Mouse (Mus musculus) CH12.LX (cell line): ENCODE measurements at regions not wholly inside any gene's neighbourhood (a gene's known extent, or its start where the extent isn't known, plus 50 kb on each side); places are given as distances from the start of the nearest gene placed in this dataset.
A peak's percentile ranks its signal among the peaks of the same experiment; 100 is the strongest.

Source experiments
- DNase-seq: peaks from one replicate; pipeline ENCODE4 v3.0.0-alpha.2; 2013; ENCODE audit errors: extremely low read depth
- H3K27ac ChIP-seq: 2 replicates; pipeline ENCODE4 v1.5.1; 2012; ENCODE audit warnings: low read depth, mild to moderate bottlenecking, control low read depth, moderate library complexity; ENCODE audit not compliant: insufficient read depth
- H3K27me3 ChIP-seq: replicated peaks from 2 replicates; pipeline ENCODE3; 2012; ENCODE audit warnings: inconsistent platforms
- H3K36me3 ChIP-seq, 2 experiments: replicated peaks in 1 of 2; 2 replicates each; pipeline versions ENCODE3 to v1.6.1; 2012; ENCODE audit warnings: inconsistent platforms in 1 of 2, low read length in 1 of 2, mild to moderate bottlenecking in 1 of 2, mixed read lengths in 1 of 2, moderate library complexity in 1 of 2; ENCODE audit not compliant: control insufficient read depth in 1 of 2, insufficient read depth in 1 of 2
- H3K4me1 ChIP-seq, 2 experiments: 2 replicates each; pipeline ENCODE4 v1.6.1; 2012; ENCODE audit warnings: inconsistent platforms in 1 of 2, moderate library complexity in 1 of 2; ENCODE audit not compliant: insufficient read depth in 2 of 2, control insufficient read depth in 1 of 2
- H3K4me2 ChIP-seq: 2 replicates; pipeline ENCODE4 v1.6.1; 2012; ENCODE audit warnings: low read depth, mild to moderate bottlenecking, control low read depth; ENCODE audit not compliant: poor library complexity, insufficient read depth, severe bottlenecking
- H3K4me3 ChIP-seq, 3 experiments: fragments of 150-350 bp in 1 of 3; sonication (generic) in 1 of 3; replicated peaks in 1 of 3; 2 replicates each; pipeline versions ENCODE3 to v1.5.1; 2011 to 2012; ENCODE audit warnings: low read depth in 2 of 3, low read length in 2 of 3, mild to moderate bottlenecking in 2 of 3, moderate library complexity in 2 of 3, control low read depth in 1 of 3, improper control_type of control experiment in 1 of 3, inconsistent platforms in 1 of 3, mixed read lengths in 1 of 3; ENCODE audit not compliant: poor library complexity in 1 of 3
- H3K79me2 ChIP-seq: replicated peaks from 2 replicates; pipeline ENCODE4 v1.6.1; 2012; ENCODE audit warnings: mild to moderate bottlenecking, moderate library complexity; ENCODE audit not compliant: control insufficient read depth, poor library complexity, insufficient read depth, severe bottlenecking; ENCODE audit errors: extremely low read depth
- H3K9ac ChIP-seq: 2 replicates; pipeline ENCODE4 v1.6.1; 2012; ENCODE audit warnings: low read depth, mild to moderate bottlenecking, control low read depth, moderate library complexity; ENCODE audit not compliant: insufficient read depth
- H3K9me3 ChIP-seq: replicated peaks from 2 replicates; pipeline ENCODE3; 2012; ENCODE audit warnings: low read length, inconsistent platforms, mixed read lengths
- BHLHE40 ChIP-seq: IDR thresholded peaks from 2 replicates; pipeline ENCODE4 v1.6.1; 2011; ENCODE audit warnings: mild to moderate bottlenecking, low read depth, low read length, improper control_type of control experiment
- CHD2 ChIP-seq: IDR thresholded peaks from 2 replicates; pipeline ENCODE4 v1.6.1; 2011; ENCODE audit warnings: low read length, improper control_type of control experiment
- CTCF ChIP-seq, 2 experiments: IDR thresholded peaks in 1 of 2; conservative IDR thresholded peaks in 1 of 2; 2 replicates each; pipeline ENCODE4 v1.5.1; 2011 to 2012; ENCODE audit warnings: low read depth in 2 of 2, low read length in 2 of 2, improper control_type of control experiment in 1 of 2, inconsistent platforms in 1 of 2, mild to moderate bottlenecking in 1 of 2, moderate library complexity in 1 of 2
- EP300 ChIP-seq: IDR thresholded peaks from 2 replicates; pipeline ENCODE4 v1.6.1; 2011; ENCODE audit warnings: low read length, improper control_type of control experiment
- HCFC1 ChIP-seq: IDR thresholded peaks from 2 replicates; pipeline ENCODE4 v1.6.1; 2012; ENCODE audit warnings: low read depth, mild to moderate bottlenecking, inconsistent platforms, low read length, improper control_type of control experiment
- IRF4 ChIP-seq: IDR thresholded peaks from 2 replicates; pipeline ENCODE4 v1.6.1; 2014; ENCODE audit warnings: low read depth, mild to moderate bottlenecking, inconsistent platforms, low read length, improper control_type of control experiment
- KAT2A ChIP-seq: IDR thresholded peaks from 2 replicates; pipeline ENCODE4 v1.6.1; 2012; ENCODE audit warnings: low read length, improper control_type of control experiment, inconsistent platforms; ENCODE audit not compliant: insufficient replicate concordance
- NRF1 ChIP-seq: IDR thresholded peaks from 2 replicates; pipeline ENCODE4 v1.6.1; 2014; ENCODE audit warnings: low read depth, mild to moderate bottlenecking, inconsistent platforms, low read length, improper control_type of control experiment, moderate library complexity
- PAX5 ChIP-seq: IDR thresholded peaks from 2 replicates; pipeline ENCODE4 v1.6.1; 2012; ENCODE audit warnings: low read length, inconsistent platforms, mixed read lengths
- POLR2A ChIP-seq: IDR thresholded peaks from 2 replicates; pipeline ENCODE4 v1.6.1; 2011; ENCODE audit warnings: low read depth, mild to moderate bottlenecking, improper control_type of control experiment, low read length
- POLR2AphosphoS2 ChIP-seq: IDR thresholded peaks from 2 replicates; pipeline ENCODE4 v1.6.1; 2011; ENCODE audit warnings: low read depth, low read length, improper control_type of control experiment
- RAD21 ChIP-seq: IDR thresholded peaks from 2 replicates; pipeline ENCODE4 v1.6.1; 2011; ENCODE audit warnings: low read depth, mild to moderate bottlenecking, low read length, improper control_type of control experiment, moderate library complexity
- SIN3A ChIP-seq: IDR thresholded peaks from 2 replicates; pipeline ENCODE4 v1.6.1; 2012; ENCODE audit warnings: low read length, improper control_type of control experiment, inconsistent platforms
- TCF12 ChIP-seq: IDR thresholded peaks from 2 replicates; pipeline ENCODE4 v1.6.1; 2014; ENCODE audit warnings: low read depth, mild to moderate bottlenecking, inconsistent platforms, low read length, improper control_type of control experiment
- UBTF ChIP-seq: IDR thresholded peaks from 2 replicates; pipeline ENCODE4 v1.6.1; 2012; ENCODE audit warnings: low read depth, mild to moderate bottlenecking, inconsistent platforms, low read length, improper control_type of control experiment, moderate library complexity
- USF2 ChIP-seq: conservative IDR thresholded peaks from 2 replicates; pipeline ENCODE4 v1.6.1; 2011; ENCODE audit warnings: low read depth, low read length, improper control_type of control experiment
- ZKSCAN1 ChIP-seq: IDR thresholded peaks from 2 replicates; pipeline ENCODE4 v1.6.1; 2012; ENCODE audit warnings: low read depth, inconsistent platforms, low read length, improper control_type of control experiment, borderline replicate concordance
- ZNF384 ChIP-seq: IDR thresholded peaks from 2 replicates; pipeline ENCODE4 v1.6.1; 2012; ENCODE audit warnings: low read depth, low read length, improper control_type of control experiment, inconsistent platforms
- dilution Hi-C: fragments of 300-500 bp; cut with MboI; formaldehyde crosslinking; loops from 2 replicates; pipeline ENCODE4 v1.14.3; 2020; ENCODE audit warnings: low sequenced_read_pairs; ENCODE audit not compliant: extremely low pct_unique_long_range_greater_than_20kb, extremely low pct_ligation_motif_present
- in situ Hi-C: fragments of 300-500 bp; cut with MboI; formaldehyde crosslinking; loops from 3 replicates; pipeline ENCODE4 v1.14.3; 2019; ENCODE audit warnings: low sequenced_read_pairs, low pct_ligation_motif_present, low pct_unique_long_range_greater_than_20kb, mixed read lengths

DNA sequence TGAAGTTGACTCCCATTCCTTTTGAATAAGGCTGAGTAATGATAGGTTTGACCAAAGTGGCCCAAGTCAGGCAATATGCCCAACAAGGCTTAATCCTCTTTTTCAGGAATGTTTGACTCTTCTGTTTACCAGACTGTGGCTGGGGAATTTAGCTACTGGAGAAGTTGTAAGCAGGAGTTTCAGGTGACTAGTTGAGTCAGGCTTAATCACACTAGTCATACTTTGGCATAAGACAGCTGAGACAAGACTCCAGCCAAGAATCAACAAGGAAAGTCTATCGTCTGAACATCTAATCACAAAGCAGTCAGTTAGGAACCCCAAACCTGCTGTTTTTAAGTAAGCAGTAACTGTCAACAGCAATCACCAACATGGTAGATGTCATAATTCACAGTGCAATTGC is 126.5 kb upstream of the F13a1 start:
- dilution Hi-C loops (no loop called here), in situ Hi-C loops (no loop called here)
- no peak overlapping the region for H3K4me3 ChIP-seq

DNA sequence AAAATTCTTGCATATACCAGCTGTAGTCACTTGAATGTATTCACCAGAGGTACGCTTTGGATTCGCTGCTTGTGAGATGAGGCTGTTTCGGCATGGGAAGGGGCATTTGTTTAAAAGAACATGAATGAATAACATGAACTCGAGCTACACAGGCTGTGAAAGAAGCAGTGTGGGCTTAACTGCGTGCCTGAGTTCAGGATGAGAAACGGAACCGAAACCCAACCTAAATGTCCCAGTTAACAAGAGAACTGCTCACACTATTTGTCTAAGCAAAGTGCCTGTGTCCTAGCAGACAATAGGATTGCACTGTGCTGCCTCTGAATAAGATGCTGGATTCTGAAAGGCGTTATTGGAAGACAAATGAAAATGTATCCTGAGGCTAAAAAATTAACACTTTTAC is 126.0 kb upstream of the F13a1 start:
- H3K27me3 ChIP-seq: no peaks in the 10 kb centered on the region
- no peaks in the 10 kb centered on the region for H3K36me3 ChIP-seq
- peak; percentile 3 for DNase-seq
- H3K4me1 ChIP-seq: 0 out of 4 replicates have a peak, but pooled peaks cover 0 to 1% of the 10 kb centered on the region in 2 experiments
- TF ChIP-seq IRF4 (peak; percentile 62), EP300 (peak; percentile 66; the same call in 1 of the 2 replicates), KAT2A (no peak)
- TF ChIP-seq, all 38 proteins: peak for 2
- Histone ChIP-seq H3K4me2 (no peak overlapping the region), H3K27ac (no peak overlapping the region), H3K9ac (no peak overlapping the region), H3K9me3 (no peaks in the 10 kb centered on the region), H3K4me3 (no peak overlapping the region), H3K79me2 (no peaks in the 10 kb centered on the region)
- dilution Hi-C loops: no loop called here
- in situ Hi-C loops: no loop called here

More for the DNA sequence above, 126.5 kb upstream of the F13a1 start:
- H3K36me3 ChIP-seq: no peaks in the 10 kb centered on the region
- no peaks in the 10 kb centered on the region for H3K9me3 ChIP-seq
- no peak overlapping the region for H3K9ac ChIP-seq
- no peak for DNase-seq
- TF ChIP-seq USF2 (no peak), PAX5 (no peak), CTCF (conservative IDR thresholded peaks at IDR 0.05 in 1 of 2, IDR thresholded peaks at IDR 0.05 in 1 of 2; ENCODE audit: low read depth in 2 of 2, low read length in 2 of 2) (no peak), UBTF (no peak), TCF12 (no peak), SIN3A (no peak), POLR2AphosphoS2 (no peak), ZKSCAN1 (no peak), BHLHE40 (no peak), NRF1 (no peak)
- no peaks in the 10 kb centered on the region for H3K27me3 ChIP-seq
- H3K4me2 ChIP-seq: no peak overlapping the region
- H3K79me2 ChIP-seq: no peaks in the 10 kb centered on the region
- H3K4me1 ChIP-seq: 0 out of 4 replicates have a peak, but pooled peaks cover 0 to 2% of the 10 kb centered on the region in 2 experiments
- no peak overlapping the region for H3K27ac ChIP-seq

DNA sequence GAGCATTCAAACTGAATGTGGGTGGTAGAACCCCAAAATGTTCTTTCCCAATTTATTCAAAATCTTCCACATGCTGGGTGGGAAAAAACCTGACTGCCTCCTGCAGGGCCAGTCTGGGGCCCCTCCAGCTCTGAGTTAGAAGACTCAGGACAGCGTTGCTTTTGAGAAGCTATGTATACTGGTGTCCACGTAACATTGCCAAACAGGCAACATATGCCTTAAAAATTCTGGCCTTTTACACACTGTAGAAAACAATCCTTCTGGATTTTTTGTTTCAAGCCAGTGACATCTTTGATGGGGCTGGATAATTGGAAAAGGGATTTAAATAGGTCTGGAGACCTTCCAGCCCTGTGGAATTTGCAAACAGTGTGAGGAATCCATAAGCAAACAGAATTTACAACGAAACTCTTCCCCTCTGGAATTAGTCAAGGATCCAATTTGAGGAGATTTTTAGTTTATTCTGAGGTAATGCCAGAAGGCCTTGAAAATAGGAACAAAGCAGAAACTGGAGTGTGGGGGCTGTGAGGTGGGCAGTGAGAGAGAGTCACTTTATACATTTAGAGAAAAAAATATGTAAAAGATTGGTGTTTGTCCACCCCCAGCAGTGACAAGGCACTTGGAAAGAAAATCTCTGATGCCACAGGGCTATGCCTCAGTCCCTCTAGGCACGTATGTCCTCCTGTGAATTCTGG is 108.9 kb upstream of the F13a1 start:
- Histone ChIP-seq H3K9me3 (no peaks in the 10 kb centered on the region), H3K9ac (no peak overlapping the region), H3K4me1 (no peaks in the 10 kb centered on the region), H3K36me3 (no peaks in the 10 kb centered on the region), H3K27ac (no peak overlapping the region), H3K4me3 (no peak overlapping the region), H3K4me2 (no peak overlapping the region), H3K79me2 (no peaks in the 10 kb centered on the region), H3K27me3 (no peaks in the 10 kb centered on the region)
- no peak for DNase-seq
- dilution Hi-C loops: no loop called here
- TF ChIP-seq POLR2A: no peak
- TF ChIP-seq HCFC1: no peak
- TF ChIP-seq ZNF384: no peak
- no peak for TF ChIP-seq CHD2
- TF ChIP-seq POLR2AphosphoS2: no peak
- no peak for TF ChIP-seq RAD21
- TF ChIP-seq NRF1: no peak
- in situ Hi-C loops: no loop called here
